Mouse (Mus musculus): Measurements from ENCODE around the gene Grid2. TPM values are rescaled to one million over a fixed set of nuclear protein-coding genes. Genes with fewer than 3 reads are reported as not detected.

The Grid2 gene
- polyA plus RNA-seq, 1 experiment from 2014 or later = 1.9 TPM

DNA sequence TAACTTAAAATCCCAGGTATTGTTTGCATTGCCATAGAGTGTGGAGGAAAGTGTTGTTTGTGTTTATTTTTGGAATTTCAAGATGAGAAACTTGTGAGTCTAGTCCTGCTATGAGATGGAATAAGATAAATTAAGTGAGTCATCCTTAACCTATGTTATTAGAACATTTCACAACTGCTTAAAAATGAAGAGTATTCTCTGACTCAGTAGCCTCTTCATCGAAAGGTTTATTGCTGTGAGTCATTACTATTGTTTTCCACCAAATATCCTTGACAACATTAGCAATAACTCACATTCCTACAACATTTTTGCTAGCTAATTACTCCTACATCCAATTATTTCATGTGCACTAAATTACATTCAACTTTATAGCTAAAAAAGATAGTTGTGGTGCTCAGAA is 91.3 kb downstream of the Grid2 start:
- Histone ChIP-seq H3K9me3 (ENCODE audit: control insufficient read depth, low read length) (no peaks in the 10 kb centered on the region), H3K36me3 (ENCODE audit: control insufficient read depth, insufficient read depth, low read length) (no peaks in the 10 kb centered on the region), H3K9ac (ENCODE audit: low read length) (no peak overlapping the region), H3K4me2 (no peak overlapping the region), H3K4me3 (ENCODE audit: low read depth, low read length) (no peak overlapping the region), H3K27ac (ENCODE audit: low read depth, low read length) (no peak overlapping the region), H3K27me3 (ENCODE audit: control insufficient read depth, insufficient read depth, low read length) (no peaks in the 10 kb centered on the region), H3K4me1 (ENCODE audit: control insufficient read depth, insufficient read depth, low read length) (no peaks in the 10 kb centered on the region)
- DNase-seq (ENCODE audit: low spot score, missing footprints) (no peak), ATAC-seq (ENCODE audit: low FRiP score) (no peak)
- 92% methylated on average over 1 of the region's 1 CpGs for WGBS

DNA sequence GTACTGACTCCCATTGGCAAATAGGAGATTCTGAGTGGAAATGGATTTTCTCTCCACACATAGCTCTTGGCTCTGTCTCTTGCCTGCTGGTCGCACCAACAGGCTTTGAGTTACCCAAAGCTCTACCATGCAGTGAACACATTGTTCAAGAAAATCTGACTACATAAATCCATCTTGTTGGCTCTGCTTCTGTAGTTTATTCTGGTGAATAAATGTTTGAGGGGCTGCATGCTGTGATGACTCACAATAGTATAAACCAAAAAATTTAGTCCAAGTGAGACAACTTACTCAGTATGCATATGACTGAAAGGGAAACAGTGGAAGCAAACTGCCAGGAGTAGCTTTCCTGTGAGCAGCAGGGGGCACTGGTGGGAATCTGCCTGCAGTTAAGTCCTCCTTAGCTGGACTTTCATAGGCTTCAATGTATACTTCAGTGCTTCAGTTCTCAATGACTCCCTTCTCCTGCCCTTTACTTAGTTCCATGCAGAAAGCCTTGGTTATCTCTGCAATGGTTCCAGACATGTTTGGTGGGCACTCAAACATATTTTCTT is 125.5 kb downstream of the Grid2 start:
- H3K9ac ChIP-seq (ENCODE audit: low read length) = no peak overlapping the region
- H3K36me3 ChIP-seq (ENCODE audit: control insufficient read depth, insufficient read depth, low read length) = no peaks in the 10 kb centered on the region
- H3K4me1 ChIP-seq (ENCODE audit: control insufficient read depth, insufficient read depth, low read length) = no peaks in the 10 kb centered on the region
- H3K27me3 ChIP-seq (ENCODE audit: control insufficient read depth, insufficient read depth, low read length) = no peaks in the 10 kb centered on the region
- H3K4me2 ChIP-seq = no peak overlapping the region
- 78% methylated on average over 1 of the region's 1 CpGs for WGBS
- H3K9me3 ChIP-seq (ENCODE audit: control insufficient read depth, low read length) = no peaks in the 10 kb centered on the region
- ATAC-seq (ENCODE audit: low FRiP score) = no peak
- DNase-seq (ENCODE audit: low spot score, missing footprints) = no peak
- no peak overlapping the region for H3K27ac ChIP-seq (ENCODE audit: low read depth, low read length)
- no peak overlapping the region for H3K4me3 ChIP-seq (ENCODE audit: low read depth, low read length)

DNA sequence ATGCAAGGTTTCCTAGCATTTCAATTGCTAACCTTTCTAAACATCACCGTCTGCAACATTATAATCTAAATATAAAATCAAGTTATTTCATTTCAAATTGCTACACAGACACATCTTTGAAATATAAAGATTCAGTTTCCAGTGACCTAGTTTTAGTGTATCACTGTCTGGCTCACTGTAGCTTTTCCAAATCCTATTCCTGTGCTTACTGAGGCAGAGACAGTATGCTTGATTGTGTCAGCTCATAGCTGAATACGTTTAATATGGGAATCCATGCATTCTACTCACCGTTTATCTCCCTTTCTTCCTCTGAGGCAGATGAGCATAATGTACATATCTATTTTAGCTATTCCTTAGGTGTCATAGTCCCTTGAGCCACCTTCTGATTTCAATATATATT is 146.0 kb downstream of the Grid2 start:
- no peaks in the 10 kb centered on the region for H3K27me3 ChIP-seq (ENCODE audit: control insufficient read depth, insufficient read depth, low read length)
- H3K9me3 ChIP-seq (ENCODE audit: control insufficient read depth, low read length) = no peaks in the 10 kb centered on the region
- DNase-seq (ENCODE audit: low spot score, missing footprints) = no peak
- H3K4me3 ChIP-seq (ENCODE audit: low read depth, low read length) = no peak overlapping the region
- ATAC-seq (ENCODE audit: low FRiP score) = no peak
- WGBS = 81% methylated on average over 3 of the region's 3 CpGs
- no peak overlapping the region for H3K27ac ChIP-seq (ENCODE audit: low read depth, low read length)
- no peaks in the 10 kb centered on the region for H3K4me1 ChIP-seq (ENCODE audit: control insufficient read depth, insufficient read depth, low read length)
- H3K36me3 ChIP-seq (ENCODE audit: control insufficient read depth, insufficient read depth, low read length) = no peaks in the 10 kb centered on the region
- H3K4me2 ChIP-seq = no peak overlapping the region
- no peak overlapping the region for H3K9ac ChIP-seq (ENCODE audit: low read length)

DNA sequence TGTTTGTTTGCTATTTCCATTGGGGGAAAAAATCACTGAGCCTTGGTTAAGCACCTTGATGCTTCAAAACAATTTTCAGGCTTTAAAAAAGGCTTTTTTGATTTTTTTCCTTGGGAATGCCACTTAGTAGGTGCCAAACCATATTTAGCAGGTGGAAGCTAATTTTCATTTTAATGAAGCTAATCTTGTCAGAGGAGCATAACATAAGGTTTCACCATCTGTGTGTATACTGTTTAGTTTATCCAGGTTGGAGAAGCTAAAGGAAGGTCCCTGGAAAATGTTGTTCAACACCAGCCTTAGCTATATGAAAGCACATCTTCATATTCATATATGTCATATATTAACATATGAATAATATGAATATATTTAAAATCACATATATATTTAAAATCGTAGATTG is 161.9 kb downstream of the Grid2 start:
- Histone ChIP-seq H3K36me3 (ENCODE audit: control insufficient read depth, insufficient read depth, low read length) (no peaks in the 10 kb centered on the region), H3K4me1 (ENCODE audit: control insufficient read depth, insufficient read depth, low read length) (no peaks in the 10 kb centered on the region), H3K4me2 (no peak overlapping the region), H3K27me3 (ENCODE audit: control insufficient read depth, insufficient read depth, low read length) (no peaks in the 10 kb centered on the region), H3K9ac (ENCODE audit: low read length) (no peak overlapping the region), H3K27ac (ENCODE audit: low read depth, low read length) (no peak overlapping the region), H3K9me3 (ENCODE audit: control insufficient read depth, low read length) (no peaks in the 10 kb centered on the region), H3K4me3 (ENCODE audit: low read depth, low read length) (no peak overlapping the region)
- WGBS = 84% methylated on average over 1 of the region's 1 CpGs
- DNase-seq (ENCODE audit: low spot score, missing footprints) (no peak), ATAC-seq (ENCODE audit: low FRiP score) (no peak)

DNA sequence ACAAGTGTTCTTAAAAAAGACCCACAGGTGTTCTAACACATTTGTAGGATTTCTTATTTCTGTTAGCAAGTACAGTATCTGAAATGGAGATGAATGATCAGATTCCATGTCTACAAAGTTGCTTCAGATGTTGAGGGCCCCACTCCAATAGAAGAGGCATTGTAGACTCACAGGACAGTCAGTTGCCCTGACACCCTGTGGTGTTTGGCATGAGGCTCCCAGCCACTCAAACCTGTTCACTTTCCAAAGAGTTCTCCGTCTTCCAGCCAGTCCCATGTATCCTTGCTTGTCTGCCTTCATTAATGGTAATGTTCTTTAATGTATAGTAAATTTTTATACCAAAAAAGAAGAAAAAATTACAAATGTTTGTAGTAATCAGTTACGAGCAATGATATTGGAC is 177.1 kb downstream of the Grid2 start:
- no peak for DNase-seq (ENCODE audit: low spot score, missing footprints)
- Histone ChIP-seq H3K27ac (ENCODE audit: low read depth, low read length) (no peak overlapping the region), H3K27me3 (ENCODE audit: control insufficient read depth, insufficient read depth, low read length) (no peaks in the 10 kb centered on the region), H3K4me1 (ENCODE audit: control insufficient read depth, insufficient read depth, low read length) (no peaks in the 10 kb centered on the region), H3K36me3 (ENCODE audit: control insufficient read depth, insufficient read depth, low read length) (no peaks in the 10 kb centered on the region), H3K4me2 (no peak overlapping the region), H3K4me3 (ENCODE audit: low read depth, low read length) (no peak overlapping the region), H3K9ac (ENCODE audit: low read length) (no peak overlapping the region), H3K9me3 (ENCODE audit: control insufficient read depth, low read length) (no peaks in the 10 kb centered on the region)
- WGBS = 87% methylated on average over 2 of the region's 2 CpGs
- no peak for ATAC-seq (ENCODE audit: low FRiP score)

DNA sequence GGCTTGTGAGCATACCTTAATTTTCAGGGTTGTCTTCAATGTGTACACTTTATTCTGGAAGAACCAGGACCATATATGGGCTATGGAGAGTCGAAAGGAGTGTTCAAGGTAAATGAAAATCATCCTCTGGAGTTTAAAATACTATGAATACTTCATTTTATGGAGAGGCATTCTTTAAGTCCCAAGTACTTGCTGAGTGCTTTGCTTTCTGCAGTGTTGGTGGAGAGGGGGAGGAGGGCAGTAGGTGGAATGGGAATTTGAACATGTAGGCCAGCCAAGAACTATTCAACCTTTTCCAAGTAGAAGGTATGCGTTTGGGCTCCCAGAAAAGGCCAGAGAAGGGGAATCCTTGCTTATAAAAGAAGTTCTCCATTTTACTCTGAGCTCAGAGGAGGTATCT is 192.5 kb downstream of the Grid2 start:
- no peaks in the 10 kb centered on the region for H3K4me1 ChIP-seq (ENCODE audit: control insufficient read depth, insufficient read depth, low read length)
- WGBS = 86% methylated on average over 2 of the region's 2 CpGs
- H3K4me3 ChIP-seq (ENCODE audit: low read depth, low read length) = no peak overlapping the region
- H3K9ac ChIP-seq (ENCODE audit: low read length) = no peak overlapping the region
- no peak overlapping the region for H3K27ac ChIP-seq (ENCODE audit: low read depth, low read length)
- H3K9me3 ChIP-seq (ENCODE audit: control insufficient read depth, low read length) = no peaks in the 10 kb centered on the region
- no peaks in the 10 kb centered on the region for H3K27me3 ChIP-seq (ENCODE audit: control insufficient read depth, insufficient read depth, low read length)
- no peak overlapping the region for H3K4me2 ChIP-seq
- ATAC-seq (ENCODE audit: low FRiP score) = no peak
- H3K36me3 ChIP-seq (ENCODE audit: control insufficient read depth, insufficient read depth, low read length) = no peaks in the 10 kb centered on the region
- DNase-seq (ENCODE audit: low spot score, missing footprints) = no peak

DNA sequence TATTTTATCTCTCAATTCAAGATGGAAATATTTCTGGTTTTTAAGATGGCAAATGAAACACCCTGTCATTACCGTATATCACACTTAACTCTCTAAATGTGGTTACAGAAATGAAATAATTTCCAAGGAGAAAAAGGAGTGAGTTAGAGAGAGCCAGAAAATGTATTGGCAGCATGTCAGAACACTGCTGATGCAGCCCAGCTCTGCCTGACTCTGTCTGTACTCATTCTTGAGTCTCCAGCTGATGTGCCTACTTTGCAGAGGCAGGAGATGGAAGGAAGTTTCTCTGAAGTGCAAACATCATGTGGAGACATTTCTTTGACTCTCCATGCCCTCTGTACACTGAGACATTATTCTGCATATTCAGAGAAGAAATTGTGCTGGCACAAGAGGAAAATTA is 226.5 kb downstream of the Grid2 start:
- no peak for DNase-seq (ENCODE audit: low spot score, missing footprints)
- Histone ChIP-seq H3K9me3 (ENCODE audit: control insufficient read depth, low read length) (no peaks in the 10 kb centered on the region), H3K27ac (ENCODE audit: low read depth, low read length) (no peak overlapping the region), H3K27me3 (ENCODE audit: control insufficient read depth, insufficient read depth, low read length) (no peaks in the 10 kb centered on the region), H3K4me2 (no peak overlapping the region), H3K36me3 (ENCODE audit: control insufficient read depth, insufficient read depth, low read length) (no peaks in the 10 kb centered on the region), H3K9ac (ENCODE audit: low read length) (no peak overlapping the region), H3K4me3 (ENCODE audit: low read depth, low read length) (no peak overlapping the region), H3K4me1 (ENCODE audit: control insufficient read depth, insufficient read depth, low read length) (no peaks in the 10 kb centered on the region)
- ATAC-seq (ENCODE audit: low FRiP score) = no peak
- 91% methylated on average over 1 of the region's 1 CpGs for WGBS

DNA sequence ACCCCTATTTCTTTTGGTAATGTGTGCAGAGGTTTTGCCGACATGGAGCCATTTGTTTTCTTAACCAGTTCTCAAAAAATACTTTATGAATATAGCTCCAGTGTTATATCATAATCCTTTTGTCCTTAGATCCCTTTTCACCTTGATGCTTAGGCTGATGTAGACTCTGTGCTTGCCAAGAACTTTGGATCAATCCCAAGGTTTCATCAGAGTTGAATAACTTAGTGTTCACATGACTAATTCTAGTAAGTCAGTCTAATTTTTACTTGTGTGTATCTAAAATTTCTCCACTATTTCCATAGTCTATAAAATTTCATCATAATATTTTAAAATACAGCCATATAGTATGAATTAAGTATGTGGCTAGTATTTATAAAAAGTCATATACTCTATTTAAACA is 259.3 kb downstream of the Grid2 start:
- WGBS = 95% methylated on average over 1 of the region's 1 CpGs
- Histone ChIP-seq H3K9ac (ENCODE audit: low read length) (no peak overlapping the region), H3K36me3 (ENCODE audit: control insufficient read depth, insufficient read depth, low read length) (no peaks in the 10 kb centered on the region), H3K9me3 (ENCODE audit: control insufficient read depth, low read length) (no peaks in the 10 kb centered on the region), H3K27me3 (ENCODE audit: control insufficient read depth, insufficient read depth, low read length) (no peaks in the 10 kb centered on the region), H3K4me1 (ENCODE audit: control insufficient read depth, insufficient read depth, low read length) (no peaks in the 10 kb centered on the region), H3K4me2 (no peak overlapping the region), H3K27ac (ENCODE audit: low read depth, low read length) (no peak overlapping the region), H3K4me3 (ENCODE audit: low read depth, low read length) (no peak overlapping the region)
- DNase-seq (ENCODE audit: low spot score, missing footprints) (no peak), ATAC-seq (ENCODE audit: low FRiP score) (no peak)

DNA sequence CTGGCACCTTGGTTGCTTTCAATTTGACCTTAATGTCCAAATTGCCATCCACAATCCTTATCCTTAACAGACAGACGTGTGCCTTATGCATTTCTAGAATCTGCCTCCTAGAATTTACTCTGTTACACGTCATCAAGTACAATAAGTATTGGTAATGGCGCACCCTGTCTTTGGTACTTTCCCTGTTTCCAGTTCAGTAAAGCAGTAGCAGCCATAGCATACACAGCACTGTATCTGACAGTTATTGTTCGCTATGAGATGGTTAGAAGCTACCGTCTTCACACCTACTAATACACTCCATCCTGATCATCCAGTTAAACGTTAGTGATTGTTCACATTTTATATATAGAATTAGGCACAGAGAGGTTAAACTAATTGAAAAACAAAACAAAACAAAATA is 260.3 kb downstream of the Grid2 start:
- no peaks in the 10 kb centered on the region for H3K36me3 ChIP-seq (ENCODE audit: control insufficient read depth, insufficient read depth, low read length)
- no peak for DNase-seq (ENCODE audit: low spot score, missing footprints)
- H3K4me3 ChIP-seq (ENCODE audit: low read depth, low read length) = no peak overlapping the region
- H3K9ac ChIP-seq (ENCODE audit: low read length) = no peak overlapping the region
- H3K9me3 ChIP-seq (ENCODE audit: control insufficient read depth, low read length) = no peaks in the 10 kb centered on the region
- no peak for ATAC-seq (ENCODE audit: low FRiP score)
- H3K4me1 ChIP-seq (ENCODE audit: control insufficient read depth, insufficient read depth, low read length) = no peaks in the 10 kb centered on the region
- 89% methylated on average over 6 of the region's 6 CpGs for WGBS
- no peaks in the 10 kb centered on the region for H3K27me3 ChIP-seq (ENCODE audit: control insufficient read depth, insufficient read depth, low read length)
- H3K4me2 ChIP-seq = no peak overlapping the region
- no peak overlapping the region for H3K27ac ChIP-seq (ENCODE audit: low read depth, low read length)

DNA sequence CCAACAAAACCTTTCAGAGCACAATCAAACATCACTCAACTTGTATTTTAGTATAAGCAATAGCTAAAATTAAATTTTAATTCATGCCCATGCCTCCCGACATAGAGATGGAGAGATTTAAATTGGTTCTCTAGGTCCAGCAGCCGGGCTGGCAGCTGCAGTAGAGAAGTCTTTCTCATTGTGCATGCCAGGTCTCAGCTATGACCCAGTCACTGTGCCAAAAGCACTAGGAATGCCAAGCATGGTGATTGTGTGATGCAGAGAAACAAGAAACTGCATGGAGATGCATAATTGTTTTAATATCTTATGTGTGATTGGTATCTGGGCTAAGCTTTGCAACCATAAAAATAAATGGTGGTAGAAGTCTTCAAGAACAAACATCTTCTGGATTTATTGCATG is 276.1 kb downstream of the Grid2 start:
- 90% methylated on average over 2 of the region's 2 CpGs for WGBS
- ATAC-seq (ENCODE audit: low FRiP score) = no peak
- no peaks in the 10 kb centered on the region for H3K36me3 ChIP-seq (ENCODE audit: control insufficient read depth, insufficient read depth, low read length)
- H3K4me2 ChIP-seq = no peak overlapping the region
- DNase-seq (ENCODE audit: low spot score, missing footprints) = no peak
- H3K4me1 ChIP-seq (ENCODE audit: control insufficient read depth, insufficient read depth, low read length) = no peaks in the 10 kb centered on the region
- H3K9ac ChIP-seq (ENCODE audit: low read length) = no peak overlapping the region
- H3K27me3 ChIP-seq (ENCODE audit: control insufficient read depth, insufficient read depth, low read length) = no peaks in the 10 kb centered on the region
- no peaks in the 10 kb centered on the region for H3K9me3 ChIP-seq (ENCODE audit: control insufficient read depth, low read length)
- no peak overlapping the region for H3K4me3 ChIP-seq (ENCODE audit: low read depth, low read length)
- H3K27ac ChIP-seq (ENCODE audit: low read depth, low read length) = no peak overlapping the region

Measured in midbrain, embryonic 11.5 days (tissue).